Mouse (Mus musculus) cerebellum, adult 9-11 months (tissue): ENCODE measurements at regions not wholly inside any gene's neighbourhood (a gene's known extent, or its start where the extent isn't known, plus 50 kb on each side); places are given as distances from the start of the nearest gene placed in this dataset.

Experiments used
- DNase-seq: peaks from one replicate; pipeline ENCODE4 v3.0.0; 2022

DNA sequence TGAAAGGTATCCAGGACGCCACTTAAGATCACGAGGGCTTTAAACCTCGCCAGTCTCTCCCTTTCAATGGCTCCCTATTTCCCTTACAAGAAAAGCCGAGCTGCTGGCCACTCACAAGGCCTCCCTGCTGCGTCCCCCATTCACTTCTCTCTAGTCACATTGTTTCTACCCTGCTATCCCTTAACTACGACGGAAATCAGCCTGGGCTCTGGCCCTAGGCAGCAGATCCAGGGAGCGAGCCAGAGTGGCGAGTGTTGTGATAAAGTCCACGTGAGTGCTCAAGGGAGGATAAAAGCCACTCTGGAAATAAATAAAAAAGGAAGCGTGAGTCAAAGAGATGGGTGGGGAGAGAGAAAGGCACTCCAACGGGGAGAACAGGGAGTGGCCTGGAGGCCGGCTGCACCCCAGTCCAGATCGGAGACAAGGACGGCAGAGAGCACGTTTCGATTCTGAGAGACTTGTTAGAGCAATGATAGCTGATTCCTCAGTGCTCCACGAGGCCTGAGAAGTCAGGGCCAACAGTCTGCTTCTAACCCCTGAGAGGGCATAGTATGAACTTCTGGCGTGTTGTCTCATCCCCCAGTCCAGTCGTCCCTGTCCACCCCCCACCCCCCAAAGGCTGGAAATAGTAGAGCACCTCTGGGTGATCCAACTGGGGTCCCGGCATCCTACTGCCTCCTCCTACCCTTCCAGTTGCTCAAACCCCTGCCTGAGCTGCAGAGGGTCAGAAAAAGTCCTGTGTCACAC is 84.8 kb upstream of the Calm2 start:
- DNase-seq, result no peak

DNA sequence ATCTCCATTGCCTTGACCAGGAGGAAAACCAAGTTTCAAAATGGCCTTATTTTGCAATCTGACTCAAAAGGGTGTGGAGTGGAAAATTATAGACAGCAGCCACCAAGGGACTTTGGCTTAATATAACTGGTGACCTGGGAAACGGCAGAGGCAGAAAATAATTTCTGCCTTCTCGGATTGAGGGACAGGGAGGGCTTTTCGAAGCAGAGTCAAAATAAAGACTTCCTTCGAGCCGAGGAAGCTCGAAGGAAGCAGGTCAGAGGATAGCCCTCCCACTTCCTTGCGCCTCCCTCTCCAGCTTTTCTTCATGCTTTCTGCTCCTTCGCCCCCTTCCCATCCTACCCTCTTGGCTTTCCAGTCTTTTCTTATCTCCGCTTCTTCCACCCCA is 85.4 kb upstream of the Calm2 start:
- DNase-seq, result no peak

DNA sequence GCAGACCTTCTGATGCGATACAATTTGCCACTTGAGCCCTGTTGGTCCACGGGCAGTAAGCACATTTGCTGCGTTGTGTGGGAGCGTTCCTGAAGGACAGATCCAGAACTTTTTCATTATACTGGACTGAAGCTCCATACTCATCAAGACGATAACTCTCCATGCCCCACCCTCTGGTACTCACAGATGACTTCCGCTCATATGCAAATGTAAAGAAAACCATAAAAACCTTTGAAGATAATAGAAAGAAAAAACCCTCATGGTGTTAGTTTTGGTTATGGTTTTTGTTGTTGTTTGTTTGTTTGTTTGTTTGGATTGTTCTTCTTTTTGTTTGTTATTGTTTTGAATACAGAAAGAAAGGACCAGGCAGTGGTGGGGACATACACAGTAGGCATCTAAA is 86.0 kb upstream of the Calm2 start:
- DNase-seq, result no peak

DNA sequence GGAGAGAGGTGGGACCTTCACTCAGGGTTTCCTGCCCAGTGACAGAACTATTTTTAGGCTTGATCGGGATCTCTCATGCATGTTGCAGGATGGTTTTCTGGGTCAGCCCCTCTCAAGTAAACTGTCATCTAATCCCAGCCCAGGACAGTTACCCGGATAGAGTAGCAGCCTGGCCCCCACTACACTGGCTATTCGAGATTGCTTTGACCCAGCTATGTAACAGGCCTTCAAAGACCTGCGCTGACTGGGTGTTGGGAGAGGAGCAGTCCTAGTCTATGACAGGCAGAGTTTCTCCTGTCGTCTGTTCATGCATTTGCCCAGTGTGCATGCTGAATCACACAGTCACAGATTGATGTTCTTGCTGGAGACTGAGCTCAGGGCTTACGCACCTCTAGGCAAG is 86.2 kb upstream of the Epcam start:
- DNase-seq, result no peak

DNA sequence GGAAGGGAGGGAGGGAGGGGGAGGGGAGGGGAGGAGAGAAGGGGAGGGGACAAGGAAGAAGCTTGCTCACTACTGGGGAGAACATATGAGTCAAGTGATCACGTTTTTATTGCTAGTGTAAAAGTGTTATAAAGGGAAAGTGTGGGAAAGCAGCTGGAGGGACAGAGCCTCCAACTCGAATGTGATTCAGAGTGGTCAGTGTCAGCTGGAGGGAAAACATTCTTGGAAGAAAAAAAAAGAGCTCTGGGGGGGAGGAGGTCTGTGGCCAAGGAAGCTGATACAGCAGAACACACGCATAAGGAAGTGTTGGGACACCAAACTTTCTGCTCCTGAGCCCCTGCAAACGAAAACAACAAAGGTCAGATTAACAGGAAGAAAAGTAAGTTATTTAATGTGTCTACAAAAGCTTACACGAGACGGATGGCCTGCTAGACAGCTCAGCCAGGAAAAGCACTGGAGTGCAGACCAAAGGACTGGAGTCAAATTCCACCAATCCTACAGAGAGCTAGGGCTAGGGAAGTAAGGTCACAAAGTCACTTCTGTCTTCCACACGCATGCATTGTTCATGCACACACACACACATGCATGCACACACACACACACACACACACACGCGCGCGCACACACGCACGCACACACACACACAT is 85.1 kb upstream of the Epcam start:
- no peak for DNase-seq

DNA sequence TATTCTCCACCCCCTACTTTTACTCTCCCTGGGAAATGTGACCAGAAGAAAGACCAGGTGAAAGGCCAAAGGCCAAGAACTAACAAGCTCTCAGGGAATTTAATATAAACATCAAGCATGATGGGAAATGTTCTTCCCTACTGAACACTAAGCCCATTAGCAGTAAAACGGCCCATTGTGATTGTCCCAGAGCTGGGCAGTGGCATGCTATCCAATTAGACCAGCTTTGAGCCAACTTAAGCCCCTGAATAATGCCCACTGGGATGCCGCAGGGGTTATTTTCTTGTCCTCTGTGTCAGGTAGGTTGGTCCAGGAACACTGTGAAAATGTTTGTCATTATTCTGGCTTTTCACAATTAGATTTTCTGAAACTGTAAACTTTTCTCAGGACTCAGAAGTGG is 81.2 kb upstream of the Epcam start:
- DNase-seq, result no peak

DNA sequence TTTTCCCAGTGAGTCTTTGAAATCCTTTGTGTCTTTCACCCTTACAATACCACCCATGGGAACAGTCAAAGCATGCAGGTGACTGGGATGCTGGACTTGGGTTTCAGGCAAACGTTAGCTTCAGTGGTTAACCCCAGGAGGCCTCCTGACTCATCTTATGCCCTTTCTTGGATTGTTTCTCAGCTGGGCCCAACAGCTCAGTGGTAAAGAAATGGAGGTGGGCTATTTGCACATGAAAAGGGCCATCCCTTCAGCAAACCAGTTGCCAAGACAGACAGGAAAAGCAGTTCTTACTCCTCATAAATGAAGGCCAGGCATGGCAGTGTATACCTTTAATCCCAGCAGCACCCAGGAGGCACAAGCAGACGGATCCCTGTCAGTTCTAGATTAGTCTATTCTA is 77.4 kb upstream of the Epcam start:
- DNase-seq, result no peak

DNA sequence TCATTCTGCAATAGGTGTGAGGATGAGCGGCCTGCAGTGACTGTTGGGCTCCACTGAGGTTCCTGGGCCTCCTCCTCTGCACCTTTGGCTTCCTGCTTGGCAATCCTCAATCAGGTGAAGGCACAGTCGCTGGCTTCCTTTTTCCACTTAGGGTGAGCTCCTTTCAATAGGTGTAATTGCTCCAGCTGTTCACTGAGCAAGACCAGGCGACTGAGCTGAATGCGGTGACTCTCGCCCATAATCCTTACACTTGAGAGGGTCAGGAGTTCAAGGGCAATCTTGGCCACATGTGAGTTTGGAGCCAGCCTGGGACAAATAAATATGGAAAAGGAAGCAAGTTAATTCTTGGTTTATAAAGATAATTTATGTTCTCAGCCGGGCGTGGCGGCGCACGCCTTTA is 76.1 kb upstream of the Epcam start:
- no peak for DNase-seq

DNA sequence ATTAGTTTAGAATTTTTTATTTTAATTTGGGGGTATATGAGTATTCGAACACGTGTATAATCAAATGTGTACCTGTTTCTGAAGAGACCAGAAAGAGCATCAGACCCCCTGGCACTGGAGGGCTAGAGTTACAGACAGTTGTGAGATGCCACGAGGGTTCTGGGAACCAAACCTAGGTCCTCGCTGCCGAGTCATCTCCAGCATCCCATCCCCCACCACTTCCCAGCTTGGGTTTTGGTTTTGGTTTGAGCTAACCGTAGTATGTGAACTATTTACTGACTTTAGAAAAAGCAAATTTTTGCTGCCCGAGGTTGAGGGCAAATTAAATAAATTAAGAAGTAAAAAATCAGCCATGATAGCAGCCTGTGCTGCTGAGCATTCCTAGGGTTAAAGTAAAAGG is 74.9 kb upstream of the Epcam start:
- no peak for DNase-seq

DNA sequence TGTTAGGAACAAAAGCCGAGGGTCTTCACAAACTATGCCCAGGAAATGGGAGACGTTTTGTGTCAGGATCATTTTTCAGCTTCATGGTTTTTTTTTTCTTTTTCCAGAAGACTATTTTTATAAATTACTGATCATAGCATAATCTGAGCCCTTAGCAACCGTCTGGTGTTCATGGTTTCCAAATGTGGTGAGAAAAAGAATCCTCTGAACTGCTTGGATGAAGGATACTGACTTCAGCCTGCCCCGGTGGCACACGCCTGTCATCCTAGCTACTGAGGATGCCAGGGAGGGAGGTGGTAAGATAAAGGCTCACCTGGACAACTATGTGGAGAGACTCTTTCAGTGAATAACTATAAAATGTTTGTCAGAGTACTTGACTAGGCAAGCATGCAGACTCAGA is 72.4 kb upstream of the Epcam start:
- DNase-seq, result no peak

DNA sequence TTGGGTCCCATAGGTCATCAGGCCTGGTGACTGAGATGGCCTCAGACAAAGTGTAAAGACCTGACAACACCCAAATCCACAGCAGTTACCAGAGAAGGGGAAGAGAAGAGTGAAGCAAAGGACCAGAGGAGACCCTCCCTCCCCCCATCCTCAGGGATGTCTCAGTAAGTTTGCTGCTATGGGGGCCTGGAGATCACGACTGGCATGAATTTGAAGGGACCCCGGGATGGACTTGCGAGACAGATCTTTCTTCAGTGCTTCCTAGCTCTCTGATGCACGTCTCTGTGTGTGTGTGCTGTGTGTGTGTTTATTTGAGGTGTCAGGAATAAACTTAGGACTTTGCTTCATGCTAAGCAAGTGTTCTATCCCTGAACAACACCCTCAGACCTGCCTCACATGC is 70.1 kb upstream of the Epcam start:
- DNase-seq, result no peak

DNA sequence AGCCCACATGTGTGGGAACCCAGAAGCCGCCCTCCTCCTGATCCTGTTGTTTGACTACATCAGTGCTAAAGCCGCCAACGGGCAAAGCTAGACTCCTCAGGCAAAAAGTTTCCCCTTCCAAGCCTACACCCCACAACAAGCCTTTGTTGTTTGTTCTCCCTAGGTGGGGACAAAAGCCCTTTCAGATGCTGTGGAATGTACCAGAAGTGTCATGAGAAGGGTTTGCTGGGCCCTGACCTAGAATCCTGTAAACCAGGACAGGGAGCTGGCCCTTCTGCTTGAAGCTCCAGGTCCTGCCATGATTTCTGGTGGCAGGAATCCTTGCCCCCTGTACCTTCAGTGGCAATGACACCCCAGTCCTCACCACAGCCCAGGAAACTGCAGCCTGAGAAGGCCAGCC is 69.5 kb upstream of the Epcam start:
- DNase-seq, result no peak

DNA sequence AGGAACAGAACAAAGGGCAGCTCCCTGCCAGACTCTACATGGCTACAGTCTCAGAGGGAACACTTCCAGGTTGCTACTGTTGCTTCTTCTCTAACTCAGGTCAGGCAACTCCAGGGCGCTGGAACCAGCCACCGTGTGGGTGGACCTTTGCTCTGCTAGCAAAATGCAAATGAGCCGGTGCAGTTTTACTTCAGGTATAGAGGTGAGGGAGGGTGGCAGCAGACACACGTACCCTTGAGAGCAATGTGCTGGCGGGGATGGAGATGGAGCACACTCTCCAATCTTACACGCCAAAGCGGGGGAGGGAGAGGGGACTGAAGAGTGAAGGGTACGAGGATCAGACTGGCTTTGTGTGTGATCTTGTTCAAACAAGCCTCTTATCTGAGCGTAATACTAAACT is 68.8 kb upstream of the Epcam start:
- DNase-seq, result no peak

DNA sequence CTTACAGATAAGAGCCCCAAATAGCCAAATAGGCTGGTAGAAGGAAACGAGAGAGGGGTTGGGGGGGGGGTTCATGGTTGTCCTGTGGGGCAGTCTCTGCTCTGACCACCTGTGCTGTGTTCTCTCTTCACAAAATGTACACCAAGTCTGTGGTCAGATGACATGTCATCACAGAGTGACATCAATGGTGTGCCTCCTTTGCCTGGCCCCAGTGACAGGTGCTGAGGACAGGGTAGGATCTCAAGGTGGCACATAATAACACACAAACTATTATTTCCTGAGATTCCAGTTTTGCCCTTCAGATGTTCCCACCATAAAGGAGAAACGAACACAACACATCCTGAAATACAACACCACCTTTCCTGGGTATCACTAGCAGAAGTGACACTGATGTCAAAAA is 68.3 kb upstream of the Epcam start:
- DNase-seq, result no peak

DNA sequence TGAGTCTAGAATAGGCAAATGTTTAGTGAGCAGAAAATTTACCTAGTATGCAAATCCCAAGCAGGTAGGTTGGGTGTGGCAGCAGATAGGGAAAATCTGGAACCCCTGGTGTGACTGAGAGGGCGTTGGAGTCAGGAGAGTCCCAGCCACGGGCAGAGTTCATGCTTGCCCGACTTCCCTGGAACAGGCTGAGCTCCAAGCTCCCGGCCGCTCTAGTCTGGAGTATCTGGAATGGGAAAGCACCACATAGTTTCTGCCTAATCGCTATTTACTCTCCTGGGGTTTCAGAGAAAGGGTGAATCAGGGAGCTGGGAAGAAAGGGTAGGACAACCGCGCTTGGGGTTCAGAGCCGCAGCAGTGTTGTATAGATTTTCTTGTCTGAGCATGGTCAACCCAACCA is 65.8 kb upstream of the Epcam start:
- DNase-seq, result no peak

DNA sequence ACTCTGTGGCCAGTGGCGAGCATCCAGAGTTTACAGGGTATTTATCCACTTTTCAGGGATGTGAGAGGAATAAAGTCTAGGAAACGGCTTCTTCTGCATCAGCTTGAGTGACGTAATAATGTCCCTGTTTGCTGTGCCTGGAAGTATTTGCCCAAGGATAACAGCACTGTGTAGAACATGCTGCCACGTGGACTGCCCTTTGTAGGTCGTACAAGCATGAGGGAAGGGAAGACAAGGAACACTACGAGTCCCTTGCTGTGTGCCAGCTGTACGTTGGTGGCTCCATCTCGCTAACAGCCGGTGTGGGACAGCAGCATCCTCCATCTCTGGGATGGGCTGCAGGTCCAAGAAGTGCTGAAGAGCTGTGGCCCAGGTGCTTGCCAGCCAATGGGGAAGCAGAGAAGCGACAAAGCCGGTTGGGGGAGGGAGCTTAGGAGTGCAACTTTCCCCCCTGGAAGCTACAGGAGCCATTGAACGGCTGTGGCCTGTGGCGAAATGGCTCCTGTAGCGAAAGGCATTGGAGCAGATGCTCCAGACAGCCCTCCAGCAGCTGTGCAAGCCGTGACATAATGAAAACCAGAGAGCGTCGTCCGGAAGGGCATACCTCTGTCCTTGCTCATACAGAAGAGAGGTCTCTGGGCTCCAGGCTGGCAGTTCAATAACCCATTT is 65.0 kb upstream of the Epcam start:
- peak; percentile 28 for DNase-seq

DNA sequence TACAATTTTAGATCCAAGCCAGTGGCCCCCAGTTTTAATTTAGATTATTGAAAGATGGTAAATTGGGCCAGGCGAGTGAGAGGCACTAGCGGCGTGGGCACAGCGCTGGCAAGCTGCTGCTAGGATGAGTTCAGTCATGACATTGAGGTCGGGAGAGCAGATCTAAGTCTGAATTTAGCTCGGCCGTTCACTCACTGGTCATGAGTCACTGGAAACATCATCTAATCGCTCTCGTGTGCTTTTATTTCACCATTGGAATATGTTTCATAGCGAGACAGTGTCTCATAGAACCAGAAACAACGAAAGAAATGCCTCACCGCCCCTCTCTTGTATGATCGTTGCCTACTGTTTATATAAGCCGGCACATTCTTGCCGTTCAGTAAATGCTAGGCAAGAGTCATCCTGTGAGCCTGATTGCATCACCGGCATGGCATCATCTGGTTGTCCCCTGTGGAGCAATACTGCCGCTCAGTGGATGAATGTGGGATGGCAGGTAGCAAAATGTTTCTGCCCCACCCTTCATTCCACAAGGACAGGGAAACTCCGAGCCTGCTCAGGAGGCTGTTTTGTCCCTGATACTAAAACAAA is 64.3 kb upstream of the Epcam start:
- peak; percentile 91 for DNase-seq

DNA sequence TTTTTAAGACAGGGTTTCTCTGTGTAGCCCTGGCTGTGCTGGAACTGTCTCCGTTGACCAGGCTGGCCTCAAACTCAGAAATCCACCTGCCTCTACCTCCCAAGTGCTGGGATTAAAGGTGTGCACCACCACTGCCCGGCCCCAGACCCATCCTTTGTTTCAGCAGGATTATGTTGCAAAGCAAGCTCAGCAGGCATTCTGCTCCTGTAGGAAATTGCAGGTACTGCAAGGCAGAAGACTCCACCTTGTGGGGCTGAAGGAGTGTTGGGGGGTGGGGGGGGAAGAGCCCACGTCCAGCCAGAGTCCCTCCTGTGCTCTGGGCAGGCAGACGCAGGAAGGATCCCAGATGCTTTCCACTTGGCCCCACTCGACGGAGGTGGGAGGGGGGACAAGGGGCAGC is 52.2 kb upstream of the Epcam start:
- DNase-seq, result no peak

DNA sequence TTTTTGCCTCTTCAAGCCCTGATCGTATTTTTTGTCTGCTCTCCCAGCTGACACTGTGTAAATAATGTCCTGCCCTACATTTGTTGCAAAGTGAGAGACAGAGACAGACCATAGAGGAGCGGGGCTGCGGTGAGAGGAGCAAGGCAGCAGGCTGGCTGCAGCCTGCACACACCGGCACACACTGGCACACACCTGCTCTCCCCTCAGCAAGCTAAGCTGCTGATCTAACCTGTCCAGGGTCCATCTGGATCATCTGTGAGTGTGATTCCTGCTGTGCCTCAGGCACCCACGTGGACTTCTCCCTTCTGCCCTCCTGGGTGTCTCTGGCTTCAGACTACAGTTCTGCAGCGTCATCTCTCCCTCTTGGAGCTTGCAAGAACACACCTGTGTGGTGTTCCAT is 50.4 kb upstream of the Epcam start:
- no peak for DNase-seq
